Mouse (Mus musculus): ENCODE data around the gene Nfyc. TPM values are rescaled to one million over a fixed set of nuclear protein-coding genes. Genes with fewer than 3 reads are reported as not detected.

Nfyc gene
- total RNA-seq (2021) = 10 to 100 TPM; 46.6 to 50.0 TPM
- long read RNA-seq, experiment 1, transcript Nfyc-201 (10 exons, 1,932 nt) = major isoform, 26 of 50 reads
- long read RNA-seq, experiment 1, partial matches to known transcripts = 4 of 50 reads
- long read RNA-seq, experiment 1, other reads (novel, unspliced or antisense) = 15 of 50 reads
- long read RNA-seq, experiment 2, transcript Nfyc-201 (10 exons, 1,932 nt) = major isoform, 9 of 19 reads
- long read RNA-seq, experiment 2, partial matches to known transcripts = 3 of 19 reads
- long read RNA-seq, experiment 2, other reads (novel, unspliced or antisense) = 7 of 19 reads

DNA sequence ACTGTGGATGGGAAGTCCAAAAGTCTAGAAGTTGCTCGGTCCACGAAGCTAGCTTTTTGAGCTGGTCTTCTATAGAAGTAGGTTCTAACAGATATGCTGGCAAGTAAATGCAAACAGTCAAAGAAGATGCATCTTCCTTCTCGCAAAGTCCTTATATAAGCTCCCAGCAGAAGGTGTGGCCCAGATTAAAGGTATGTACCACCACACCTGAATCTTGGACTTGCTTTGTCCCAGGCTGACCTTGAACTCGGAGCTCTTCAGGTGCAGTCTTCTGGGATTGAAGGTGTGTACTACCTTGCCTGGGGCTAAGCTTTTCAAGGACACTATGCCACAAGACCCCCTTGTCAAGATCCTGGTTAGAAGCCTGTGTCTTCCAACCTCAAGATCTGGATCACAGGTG lies at the start of gene Nfyc:
TSS of gene Nfyc (minus strand) at position 101 of the 400 bp plus-strand sequence.
- DNase-seq = no peak

DNA sequence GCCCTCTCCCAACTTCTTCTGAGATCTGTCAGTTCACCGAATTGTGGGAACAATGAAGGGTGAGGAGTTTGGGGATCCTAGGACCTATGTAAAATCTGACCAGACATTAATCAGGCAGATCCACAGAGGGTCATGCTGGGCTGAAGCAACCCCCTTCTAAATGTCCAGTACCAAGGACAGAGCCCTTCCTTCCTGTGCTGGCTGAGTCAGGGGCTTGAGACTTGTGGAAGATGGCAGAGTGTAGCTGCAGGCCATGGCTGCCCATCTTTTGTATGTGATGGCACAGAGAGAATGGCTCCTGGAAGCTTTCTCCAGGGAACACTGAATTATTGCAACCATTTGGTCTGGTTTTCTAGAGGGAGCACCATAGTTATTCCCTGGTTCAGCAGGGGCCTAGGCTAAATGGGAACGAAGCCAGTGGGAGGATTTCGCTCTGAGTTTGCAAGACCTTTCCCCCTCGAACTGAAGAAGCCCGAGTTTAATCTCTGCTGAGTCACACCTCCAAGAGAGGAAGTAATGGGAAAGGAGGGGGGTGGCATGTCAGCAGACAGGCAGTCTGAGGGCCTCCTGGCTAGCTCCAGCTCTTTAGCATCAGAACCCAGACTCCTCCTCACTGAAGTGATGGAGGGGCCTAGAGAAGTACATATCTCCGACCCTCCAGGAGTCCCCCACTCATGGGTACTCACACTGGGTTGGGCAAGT lies 49.5 kb upstream of the Nfyc start:
- no peak for DNase-seq

GRCm38 (mm10) chr4:120879386-120879785 lies 48.0 kb upstream of the Nfyc start:
- peak; percentile 30 to 35 for DNase-seq

DNA sequence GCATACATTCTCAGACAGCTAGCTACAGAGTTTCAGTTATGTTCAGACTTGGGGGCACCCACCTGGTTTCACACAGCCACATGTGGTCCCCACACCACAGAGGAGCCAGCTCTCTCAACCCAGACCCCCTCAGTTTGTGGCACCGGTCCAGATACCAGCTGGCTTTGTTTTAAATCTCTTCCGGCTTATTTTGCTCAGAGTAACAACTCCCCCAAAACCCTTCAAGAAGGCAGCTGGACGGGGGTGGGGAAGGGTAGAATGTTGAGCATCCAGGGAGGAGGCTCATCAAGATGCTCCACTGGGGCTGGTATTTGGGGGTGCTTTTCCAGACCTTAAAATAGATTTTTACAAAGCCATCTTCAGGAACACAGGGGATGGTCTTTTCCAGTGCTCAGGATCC lies 47.4 kb upstream of the Nfyc start:
- no peak for DNase-seq

GRCm38 (mm10) chr4:120875961-120876360 lies 44.6 kb upstream of the Nfyc start:
- no peak for DNase-seq

DNA sequence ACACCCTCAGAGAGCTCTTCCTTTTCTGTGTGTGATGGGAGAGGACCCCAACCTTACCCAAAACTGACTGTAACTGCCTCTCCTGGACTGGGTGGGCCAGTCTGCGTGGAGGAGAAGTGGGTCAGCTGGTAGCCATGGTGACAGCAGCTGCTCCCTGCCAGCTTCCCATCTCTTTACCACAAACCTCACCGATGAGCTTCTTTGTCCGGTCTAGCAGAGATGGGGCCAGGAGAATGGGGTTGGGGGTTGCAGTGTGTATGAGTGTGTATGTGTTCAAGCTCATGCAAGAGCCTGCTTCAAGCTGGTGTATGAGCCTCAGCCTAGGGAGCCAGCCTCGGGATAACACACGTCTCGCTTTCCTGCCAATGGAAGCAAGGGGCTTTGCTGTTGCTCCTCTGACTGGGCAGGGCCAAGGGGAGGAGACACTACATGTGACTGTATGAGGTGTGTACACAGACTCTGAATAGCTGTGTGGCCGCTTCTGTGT lies 38.9 kb upstream of the Nfyc start:
- no peak for DNase-seq

DNA sequence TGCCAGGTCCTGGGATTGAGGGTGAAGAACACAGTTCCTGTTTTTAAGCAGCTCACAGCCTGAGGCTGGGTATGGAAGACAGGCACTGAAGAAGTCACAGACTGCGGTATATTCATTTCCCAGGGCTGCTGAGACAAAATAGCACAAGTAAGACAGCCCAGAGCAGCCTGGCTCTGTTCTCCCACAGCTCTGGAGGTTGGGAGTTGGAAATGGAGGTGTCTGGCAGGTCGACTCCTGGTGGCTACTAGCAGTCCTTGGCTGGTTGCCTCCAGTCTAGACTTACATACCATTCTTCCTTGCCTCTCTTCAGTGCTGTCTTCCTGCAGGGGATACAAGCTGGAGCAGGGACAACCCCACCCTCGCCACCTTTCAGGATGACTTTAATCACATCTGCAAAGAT lies 37.6 kb upstream of the Nfyc start:
- no peak for DNase-seq

DNA sequence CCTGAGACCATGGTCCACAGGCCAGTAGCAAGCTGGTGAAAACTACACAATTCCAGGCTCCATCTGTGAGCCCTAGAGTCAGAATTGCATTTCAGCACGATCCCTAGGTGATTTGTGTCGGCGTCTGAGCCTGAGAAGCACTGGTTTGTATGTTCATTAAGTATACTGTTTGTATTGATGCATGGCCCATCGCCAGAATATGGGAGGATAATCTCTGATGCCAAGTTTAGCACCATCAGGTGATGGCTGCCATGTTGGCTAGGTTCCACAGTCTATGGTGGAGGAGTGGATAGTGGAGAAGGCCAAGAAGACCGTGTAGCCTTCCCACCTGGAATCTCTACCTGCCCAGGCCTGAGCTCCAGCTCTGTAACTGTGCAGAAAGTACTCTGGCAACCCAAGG lies 36.9 kb upstream of the Nfyc start:
- no peak for DNase-seq

DNA sequence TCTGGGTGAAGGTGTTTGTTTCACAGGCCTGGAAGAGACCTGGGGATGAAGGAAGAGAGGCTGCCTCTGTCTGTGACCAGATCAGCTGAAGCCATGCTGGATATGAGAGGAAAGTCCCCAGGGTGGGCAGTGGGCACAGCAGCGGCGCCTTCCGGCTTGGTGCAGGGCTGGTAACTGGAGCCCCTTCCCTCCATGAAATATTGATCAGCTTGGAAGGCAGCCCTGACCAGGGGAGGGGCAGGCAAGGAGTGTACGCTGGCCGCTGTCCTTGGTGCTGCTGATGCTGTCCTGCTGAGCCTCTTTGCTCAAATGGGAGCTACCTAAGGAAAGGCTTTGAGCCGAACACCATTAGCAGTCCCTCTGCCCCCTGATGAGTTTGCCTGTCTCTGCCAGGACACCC lies 34.8 kb upstream of the Nfyc start:
- DNase-seq = peak; percentile 64 to 78

- no peak for DNase-seq
Observed at GRCm38 (mm10) chr4:120859865-120860264, 28.5 kb upstream of the Nfyc start.

GRCm38 (mm10) chr4:120856376-120856775 lies 25.0 kb upstream of the Nfyc start:
- DNase-seq = no peak

GRCm38 (mm10) chr4:120855360-120856060 lies 24.1 kb upstream of the Nfyc start:
- no peak for DNase-seq

- peak; percentile 51 to 61 for DNase-seq
Observed at GRCm38 (mm10) chr4:120854588-120855319, 23.4 kb upstream of the Nfyc start, which contains the start of gene Rims3. TSS of gene Rims3 (plus strand) at chr4:120854816.

DNA sequence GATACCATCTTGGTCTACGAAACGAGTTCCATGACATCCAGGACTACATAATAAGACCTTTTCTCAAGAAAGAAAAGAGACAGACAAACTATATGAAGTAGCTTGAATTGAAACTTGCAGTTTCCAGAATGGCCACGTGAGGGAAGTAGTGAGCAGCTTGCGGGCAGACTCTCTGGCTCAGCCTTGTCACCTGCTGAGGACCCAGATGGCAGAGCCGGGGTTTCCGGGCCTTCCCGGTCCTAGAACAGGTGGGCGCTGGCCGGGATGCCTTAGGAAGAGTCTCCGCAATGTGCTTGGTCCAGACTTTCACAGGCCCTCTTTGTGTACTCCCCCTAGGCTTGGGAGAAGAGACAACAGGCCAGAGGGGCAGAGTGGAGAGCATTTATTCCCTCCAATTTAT lies 19.6 kb upstream of the Nfyc start:
- peak; percentile 69 to 74 for DNase-seq

DNA sequence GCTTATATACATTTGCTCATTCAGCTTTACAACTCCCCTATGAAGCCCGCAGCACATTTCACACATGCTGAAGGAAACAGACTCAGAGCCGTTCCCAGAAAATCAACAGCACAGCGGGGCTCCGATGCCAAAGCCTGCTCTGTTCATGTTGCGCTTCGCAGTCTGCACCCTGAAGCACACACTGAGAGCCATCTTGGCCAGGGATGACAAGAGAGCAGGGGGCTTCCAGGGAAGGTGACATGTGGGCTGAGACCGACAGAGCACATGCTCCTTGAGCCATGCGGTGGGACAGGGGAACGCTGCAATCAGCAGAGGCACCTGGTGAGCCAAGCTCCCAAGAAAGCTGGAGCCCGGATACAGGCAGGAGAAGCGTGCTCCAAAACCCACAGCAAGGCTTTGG lies 18.1 kb upstream of the Nfyc start:
- no peak for DNase-seq

- no peak for DNase-seq
Observed at GRCm38 (mm10) chr4:120848909-120849308, 17.5 kb upstream of the Nfyc start.

DNA sequence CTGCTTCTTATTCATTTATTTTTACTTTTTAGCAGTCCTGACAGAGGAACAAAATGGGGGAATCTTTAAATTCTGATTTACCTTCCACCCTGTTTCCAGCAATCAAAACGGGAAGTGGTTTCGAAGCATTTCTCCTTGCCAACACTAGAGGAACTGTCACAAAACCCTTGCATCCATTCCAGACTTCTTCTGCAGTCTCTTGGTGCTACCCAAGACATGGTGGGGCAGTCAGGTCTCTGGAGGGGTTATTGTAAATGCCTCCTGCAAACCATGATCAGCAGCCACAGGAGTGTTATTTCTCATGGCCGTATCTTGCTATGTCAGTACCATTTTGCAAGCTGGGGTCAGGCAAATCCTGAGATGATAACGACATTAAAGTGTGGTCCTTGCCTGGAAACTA lies 13.7 kb upstream of the Nfyc start:
- no peak for DNase-seq

GRCm38 (mm10) chr4:120844423-120845082 lies 13.2 kb upstream of the Nfyc start:
- DNase-seq = no peak

GRCm38 (mm10) chr4:120841342-120841741 lies 10.0 kb upstream of the Nfyc start:
- DNase-seq = no peak

GRCm38 (mm10) chr4:120830767-120831166 lies 605 bp downstream of the Nfyc start:
- no peak for DNase-seq

GRCm38 (mm10) chr4:120826418-120826817 lies 5.0 kb downstream of the Nfyc start:
- DNase-seq = no peak

Data from adrenal gland, postnatal 36 days (tissue).